Mouse (Mus musculus) hindbrain, embryonic 14.5 days (tissue): Measurements from ENCODE around the gene Pccb. TPM values are rescaled to one million over a fixed set of nuclear protein-coding genes. Genes with fewer than 3 reads are reported as not detected.

ENCODE experiments used
- ATAC-seq: fragments of 200-750 bp; cut with Nextera tagmentation; 2 replicates; pipeline ENCODE4 v1.8.0; 2017; ENCODE audit warnings: moderate number of reproducible peaks, mild to moderate bottlenecking, moderate TSS enrichment, moderate library complexity; ENCODE audit not compliant: low FRiP score
- DNase-seq: peaks from one replicate; pipeline ENCODE4 v3.0.0-alpha.2; 2015; ENCODE audit warnings: low spot score
- H3K27ac ChIP-seq: fragments of 300-500 bp; sonication (generic); 2 replicates; pipeline ENCODE4 v1.5.1; 2014; ENCODE audit warnings: mild to moderate bottlenecking, moderate library complexity
- H3K27me3 ChIP-seq: fragments of 300-500 bp; sonication (generic); 2 replicates; pipeline ENCODE4 v1.6.1; 2014; ENCODE audit warnings: mild to moderate bottlenecking, low read length, mixed read lengths; ENCODE audit not compliant: control insufficient read depth, insufficient read depth
- H3K36me3 ChIP-seq: fragments of 300-500 bp; sonication (generic); replicated peaks from 2 replicates; pipeline ENCODE4 v1.6.1; 2014; ENCODE audit not compliant: control insufficient read depth, insufficient read depth
- H3K4me1 ChIP-seq: fragments of 300-500 bp; sonication (generic); replicated peaks from 2 replicates; pipeline ENCODE4 v1.6.1; 2014; ENCODE audit warnings: antibody characterized with exemption, low read length, mixed read lengths; ENCODE audit not compliant: control insufficient read depth, insufficient read depth
- H3K4me2 ChIP-seq: fragments of 300-500 bp; sonication (generic); replicated peaks from 2 replicates; pipeline ENCODE4 v1.6.1; 2014; ENCODE audit warnings: mild to moderate bottlenecking, moderate library complexity
- H3K4me3 ChIP-seq: fragments of 300-500 bp; sonication (generic); replicated peaks from 2 replicates; pipeline ENCODE4 v1.5.1; 2014; ENCODE audit warnings: mild to moderate bottlenecking, low read length
- H3K9ac ChIP-seq: fragments of 300-500 bp; sonication (generic); 2 replicates; pipeline ENCODE4 v1.6.1; 2014
- H3K9me3 ChIP-seq: fragments of 300-500 bp; sonication (generic); 2 replicates; pipeline ENCODE4 v1.6.1; 2016; ENCODE audit warnings: low read length; ENCODE audit not compliant: control insufficient read depth
- WGBS: fragments of 180-500 bp; shearing (Covaris S2); extraction: QIAGEN DNeasy Blood & Tissue Kit; methylation state at CpG from one replicate; pipeline ENCODE4 v1.1.7; 2014; 5-methylcytosine and 5-hydroxymethylcytosine counted together
- polyA plus RNA-seq: library from polyadenylated mRNA; unstranded; fragments of >200 nt; fragmentation: Nextera tagmentation; extraction: Ambion mirVana; gene quantifications from 2 replicates; pipeline ENCODE4 v1.2.1, GENCODE M21; 2014

Gene Pccb
- polyA plus RNA-seq, 1 experiment from 2014 or later = 24.9 TPM

DNA sequence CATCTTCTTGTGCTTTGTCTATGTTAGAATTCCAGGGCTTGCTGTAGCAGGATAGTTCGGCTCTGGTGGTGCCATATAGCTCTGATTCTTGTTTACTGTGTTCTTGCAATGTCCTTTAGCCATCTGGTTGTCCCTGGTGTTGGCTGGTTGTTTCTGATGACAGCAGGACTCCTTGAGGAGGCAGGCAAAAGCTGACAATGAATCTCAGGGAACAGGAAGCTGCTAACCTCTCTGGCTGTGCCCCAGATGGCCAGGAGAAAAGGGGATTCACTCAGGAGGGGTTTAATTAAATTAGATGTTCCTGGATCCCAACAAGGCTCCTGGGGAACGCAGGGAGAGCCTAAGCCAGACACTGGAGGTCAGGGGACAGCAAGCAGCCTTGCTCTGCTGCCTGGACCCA, 92.7 kb downstream of the Pccb start:
- ATAC-seq (no peak), DNase-seq (no peak)
- Histone ChIP-seq H3K27ac (no peak overlapping the region), H3K9me3 (0 out of 2 replicates have a peak, but pooled peaks cover 3% of the 10 kb centered on the region), H3K27me3 (no peaks in the 10 kb centered on the region), H3K9ac (no peak overlapping the region), H3K4me3 (no peak overlapping the region), H3K4me2 (no peak overlapping the region), H3K36me3 (peaks cover 10% of the 10 kb centered on the region), H3K4me1 (no peaks in the 10 kb centered on the region)
- WGBS = 40% methylated on average over 2 of the region's 2 CpGs

Other genes with a start within 250 kb of the Pccb start
- gene Msl2, start 39.2 kb upstream of the Pccb start, polyA plus RNA-seq = 6.0 and 7.8 TPM in 2 replicates
- gene Ppp2r3a, start 216.9 kb upstream of the Pccb start, polyA plus RNA-seq = 30.2 and 33.9 TPM in 2 replicates